Mouse (Mus musculus) gastrocnemius, postnatal 14 days (tissue): Measurements from ENCODE around the gene Olfr1192-ps1. TPM values are rescaled to one million over a fixed set of nuclear protein-coding genes. Genes with fewer than 3 reads are reported as not detected.
"Not testable (repeated sequence)": the region's sequence is repeated elsewhere in the genome, so short reads cannot be mapped to it uniquely, and the experiment has no call there.

ENCODE experiments used
- DNase-seq: peaks from one replicate; pipeline ENCODE4 v3.0.0; 2021; ENCODE audit warnings: mixed read lengths
- intact Hi-C: fragments of 180-260 bp; cut with DNase I; formaldehyde crosslinking; loops from one replicate; pipeline ENCODE4 v1.15.1; 2025; ENCODE audit warnings: low total_unique reads
- long read RNA-seq, 2 experiments: library from polyadenylated mRNA; stranded (forward); transcript quantifications; one replicate each; pipeline ENCODE4 v2.0.0; 2021
- total RNA-seq, 2 experiments: library from RNA; stranded (reverse); gene quantifications; 2 replicates each; pipeline ENCODE4 v1.2.3; 2021

Olfr1192-ps1 gene
- total RNA-seq, result not detected
- long read RNA-seq, experiment 1, result 0 reads
- long read RNA-seq, experiment 2, result 0 reads

- intact Hi-C loops, result no loop called here
- DNase-seq, result no peak
Measured at GRCm38 (mm10) chr2:88648209-88648608, at the start of gene Olfr1192-ps1. Gene Olfr1192-ps1 (plus strand): TSS chr2:88648509.

GRCm38 (mm10) chr2:88640242-88640641, 8.1 kb upstream of the Olfr1192-ps1 start, which contains the start of gene Olfr1191-ps1:
Gene Olfr1191-ps1 (plus strand): TSS chr2:88640542.
- DNase-seq, intact Hi-C loops: not testable (repeated sequence)

- DNase-seq, intact Hi-C loops: not testable (repeated sequence)
Measured at GRCm38 (mm10) chr2:88675328-88675727, 27.0 kb downstream of the Olfr1192-ps1 start, which contains the start of gene Olfr1193. Gene Olfr1193 (plus strand): TSS chr2:88675628.

GRCm38 (mm10) chr2:88689087-88689486, 40.8 kb downstream of the Olfr1192-ps1 start, which contains the start of gene Olfr1195:
Gene Olfr1195 (minus strand): TSS chr2:88689187.
- intact Hi-C loops, result no loop called here
- DNase-seq, result no peak

GRCm38 (mm10) chr2:88704497-88704896, 56.2 kb downstream of the Olfr1192-ps1 start, which contains the start of gene Olfr1196:
Gene Olfr1196 (minus strand): TSS chr2:88704597.
- intact Hi-C loops, result no loop called here
- DNase-seq, result no peak

Other genes with a start within 250 kb of the Olfr1192-ps1 start
- gene Olfr1179, start 242.1 kb upstream of the Olfr1192-ps1 start, total RNA-seq, result not detected
- not detected for gene Olfr1180, start 229.4 kb upstream of the Olfr1192-ps1 start, total RNA-seq
- gene Olfr1181, start 222.3 kb upstream of the Olfr1192-ps1 start, total RNA-seq, result not detected
- gene Gm13757, start 199.4 kb upstream of the Olfr1192-ps1 start, total RNA-seq, result not detected
- gene Olfr1183, start 193.6 kb upstream of the Olfr1192-ps1 start, total RNA-seq, result not detected
- not detected for gene Olfr1184, start 164.9 kb upstream of the Olfr1192-ps1 start, total RNA-seq
- gene Olfr1185-ps1, start 155.2 kb upstream of the Olfr1192-ps1 start, total RNA-seq, result not detected
- not detected for gene Olfr1186, start 130.0 kb upstream of the Olfr1192-ps1 start, total RNA-seq
- not detected for gene Olfr1188, start 91.6 kb upstream of the Olfr1192-ps1 start, total RNA-seq
- gene Olfr1189, start 62.1 kb upstream of the Olfr1192-ps1 start, total RNA-seq, result not detected
- gene Olfr1191-ps1, start 8.0 kb upstream of the Olfr1192-ps1 start, total RNA-seq, result under 1 TPM in 1 of 2 experiments, not detected in 1; 0.04 TPM
- not detected for gene Olfr1193, start 27.1 kb downstream of the Olfr1192-ps1 start, total RNA-seq
- gene Olfr1195, start 40.7 kb downstream of the Olfr1192-ps1 start, total RNA-seq, result not detected
- not detected for gene Olfr1196, start 56.1 kb downstream of the Olfr1192-ps1 start, total RNA-seq
- gene Olfr1197, start 83.9 kb downstream of the Olfr1192-ps1 start, total RNA-seq, result not detected
- not detected for gene Olfr1198, start 102.9 kb downstream of the Olfr1192-ps1 start, total RNA-seq
- gene Olfr1199, start 112.0 kb downstream of the Olfr1192-ps1 start, total RNA-seq, result not detected
- gene Olfr1200, start 122.0 kb downstream of the Olfr1192-ps1 start, total RNA-seq, result not detected
- gene Olfr1201, start 144.5 kb downstream of the Olfr1192-ps1 start, total RNA-seq, result not detected
- gene Olfr1202, start 166.0 kb downstream of the Olfr1192-ps1 start, total RNA-seq, result not detected
- gene Olfr1205, start 181.2 kb downstream of the Olfr1192-ps1 start, total RNA-seq, result not detected
- not detected for gene Olfr1204, start 200.8 kb downstream of the Olfr1192-ps1 start, total RNA-seq
- gene Olfr1206, start 214.7 kb downstream of the Olfr1192-ps1 start, total RNA-seq, result not detected